Mouse (Mus musculus) spleen, embryonic (tissue): Measurements from ENCODE around the gene Vasp.

Experiments
- CTCF ChIA-PET: fragments of 350-600 bp; sonication (Branson Sonifier 250); formaldehyde crosslinking; loops from one replicate; lab custom pipeline; 2022; lab: Charles Lee

Vasp gene

GRCm38 (mm10) chr7:19242005-19242404 is 29.6 kb downstream of the Vasp start:
- CTCF ChIA-PET = no interaction called here

- CTCF ChIA-PET = interaction anchor here (0.6 kb wide), 1 partner anchor 18 kb away, joined by 3 read pairs; no protein-coding TSS in a partner anchor
Measured at GRCm38 (mm10) chr7:19240905-19241463, 30.6 kb downstream of the Vasp start.

GRCm38 (mm10) chr7:19239986-19240385 is 31.6 kb downstream of the Vasp start:
- CTCF ChIA-PET = interaction anchor here (0.6 to 1.2 kb wide), 9 partner anchors 9 to 115 kb away, joined by 3 to 6 read pairs (median 4); no protein-coding TSS in a partner anchor

GRCm38 (mm10) chr7:19239423-19239822 is 32.2 kb downstream of the Vasp start:
- CTCF ChIA-PET = interaction anchor here (0.7 to 1.2 kb wide), 8 partner anchors 11 to 111 kb away, joined by 3 to 16 read pairs (median 4); no protein-coding TSS in a partner anchor

GRCm38 (mm10) chr7:19238344-19238743 is 33.3 kb downstream of the Vasp start:
- CTCF ChIA-PET = interaction anchor here (0.6 kb wide), 1 partner anchor 101 kb away, joined by 3 read pairs; no protein-coding TSS in a partner anchor

GRCm38 (mm10) chr7:19236411-19236810 is 35.2 kb downstream of the Vasp start:
- CTCF ChIA-PET = no interaction called here

GRCm38 (mm10) chr7:19235092-19235671 is 36.4 kb downstream of the Vasp start:
- CTCF ChIA-PET = interaction anchor here (0.6 kb wide), 1 partner anchor 31 kb away, joined by 9 read pairs; no protein-coding TSS in a partner anchor

- CTCF ChIA-PET = interaction anchor here (0.6 to 0.8 kb wide), 2 partner anchors 31 to 47 kb away, joined by 3 to 9 read pairs; no protein-coding TSS in a partner anchor
Measured at GRCm38 (mm10) chr7:19234652-19235051, 37.0 kb downstream of the Vasp start.

- CTCF ChIA-PET = interaction anchor here (1.1 kb wide), 1 partner anchor 40 kb away, joined by 3 read pairs; the partner anchor contains the start of gene Vasp
Measured at GRCm38 (mm10) chr7:19231849-19232248, 39.8 kb downstream of the Vasp start.

- CTCF ChIA-PET = no interaction called here
Measured at GRCm38 (mm10) chr7:19230899-19231298, 40.7 kb downstream of the Vasp start.

GRCm38 (mm10) chr7:19230041-19230580 is 41.5 kb downstream of the Vasp start:
- CTCF ChIA-PET = no interaction called here

GRCm38 (mm10) chr7:19229404-19229803 is 42.2 kb downstream of the Vasp start:
- CTCF ChIA-PET = interaction anchor here (1.2 kb wide), 1 partner anchor 10 kb away, joined by 3 read pairs; no protein-coding TSS in a partner anchor

GRCm38 (mm10) chr7:19228793-19229148 is 42.8 kb downstream of the Vasp start:
- CTCF ChIA-PET = interaction anchor here (1.2 kb wide), 1 partner anchor 11 kb away, joined by 3 read pairs; no protein-coding TSS in a partner anchor

- CTCF ChIA-PET = interaction anchor here (1.2 kb wide), 1 partner anchor 12 kb away, joined by 3 read pairs; no protein-coding TSS in a partner anchor
Measured at GRCm38 (mm10) chr7:19227883-19228792, 43.5 kb downstream of the Vasp start, which contains the start of gene Opa3. Gene Opa3 (plus strand): TSS chr7:19228334.

GRCm38 (mm10) chr7:19226817-19227797 is 44.5 kb downstream of the Vasp start:
- CTCF ChIA-PET = interaction anchor here (1.1 kb wide), 1 partner anchor 47 kb away, joined by 3 read pairs; no protein-coding TSS in a partner anchor

- CTCF ChIA-PET = no interaction called here
Measured at GRCm38 (mm10) chr7:19224933-19225332, 46.7 kb downstream of the Vasp start.

- CTCF ChIA-PET = no interaction called here
Measured at GRCm38 (mm10) chr7:19222875-19223274, 48.7 kb downstream of the Vasp start.

GRCm38 (mm10) chr7:19222189-19222588 is 49.4 kb downstream of the Vasp start:
- CTCF ChIA-PET = no interaction called here

- CTCF ChIA-PET = no interaction called here
Measured at GRCm38 (mm10) chr7:19220061-19220460, 51.6 kb downstream of the Vasp start.

GRCm38 (mm10) chr7:19217944-19218343 is 53.7 kb downstream of the Vasp start:
- CTCF ChIA-PET = interaction anchor here (0.5 to 0.7 kb wide), 2 partner anchors 52 to 59 kb away, joined by 3 to 4 read pairs; no protein-coding TSS in a partner anchor
